Mouse (Mus musculus) MEL (cell line): ENCODE measurements around the gene Slirp.

Experiments
- CHD2 ChIP-seq: IDR thresholded peaks from 2 replicates; pipeline ENCODE4 v1.6.1; 2011; ENCODE audit warnings: low read length, improper control_type of control experiment
- CTCF ChIP-seq, 3 experiments: IDR thresholded peaks in 2 of 3; conservative IDR thresholded peaks in 1 of 3; 2 replicates each; pipeline ENCODE4 v1.5.1; 2011 to 2012; ENCODE audit warnings: low read length in 3 of 3, low read depth in 2 of 3, mild to moderate bottlenecking in 2 of 3, improper control_type of control experiment in 1 of 3, inconsistent platforms in 1 of 3, mixed read lengths in 1 of 3, moderate library complexity in 1 of 3; ENCODE audit not compliant: control insufficient read depth in 1 of 3, insufficient read depth in 1 of 3, poor library complexity in 1 of 3, severe bottlenecking in 1 of 3
- E2F4 ChIP-seq: IDR thresholded peaks from 2 replicates; pipeline ENCODE4 v1.6.1; 2011; ENCODE audit warnings: low read depth, low read length, improper control_type of control experiment, borderline replicate concordance
- MAX ChIP-seq: IDR thresholded peaks from 2 replicates; pipeline ENCODE4 v1.6.1; 2011; ENCODE audit warnings: low read length, improper control_type of control experiment
- MYC ChIP-seq: IDR thresholded peaks from 2 replicates; pipeline ENCODE4 v1.6.1; 2011; ENCODE audit warnings: low read depth, mild to moderate bottlenecking, low read length, improper control_type of control experiment, moderate library complexity
- POLR2AphosphoS5 ChIP-seq: IDR thresholded peaks from 2 replicates; pipeline ENCODE4 v1.6.1; 2012; ENCODE audit warnings: low read depth, borderline replicate concordance, mild to moderate bottlenecking, inconsistent platforms, low read length, moderate library complexity, mixed read lengths
- USF2 ChIP-seq, 2 experiments: IDR thresholded peaks; 2 replicates each; pipeline ENCODE4 v1.6.1; 2011 to 2012; ENCODE audit warnings: improper control_type of control experiment in 2 of 2, low read length in 2 of 2, borderline replicate concordance in 1 of 2, inconsistent platforms in 1 of 2, low read depth in 1 of 2, mild to moderate bottlenecking in 1 of 2; ENCODE audit not compliant: insufficient read depth in 1 of 2

GRCm38 (mm10) chr12:87418921-87419320 is 24.8 kb upstream of the Slirp start:
- no peak for TF ChIP-seq CTCF (IDR thresholded peaks at IDR 0.05 in 2 of 3, conservative IDR thresholded peaks at IDR 0.05 in 1 of 3; ENCODE audit: control insufficient read depth in 1 of 3, insufficient read depth in 1 of 3, low read depth in 2 of 3, low read length in 3 of 3, poor library complexity in 1 of 3, severe bottlenecking in 1 of 3)
- no peak for TF ChIP-seq CHD2
- TF ChIP-seq MAX = no peak
- TF ChIP-seq MYC = no peak
- no peak for TF ChIP-seq E2F4
- no peak for TF ChIP-seq USF2 (IDR thresholded peaks at IDR 0.05; ENCODE audit: borderline replicate concordance in 1 of 2, insufficient read depth in 1 of 2, low read depth in 1 of 2, low read length in 2 of 2)
- no peak for TF ChIP-seq POLR2AphosphoS5
